Mouse (Mus musculus) adrenal gland, postnatal 14 days (tissue): ENCODE measurements around the gene Sfswap. TPM values are rescaled to one million over a fixed set of nuclear protein-coding genes. Genes with fewer than 3 reads are reported as not detected.

ENCODE experiments used
- DNase-seq: peaks from one replicate; pipeline ENCODE4 v3.0.0; 2021; ENCODE audit warnings: mixed read lengths
- total RNA-seq: library from RNA; stranded (reverse); gene quantifications from 2 replicates; pipeline ENCODE4 v1.2.3, GENCODE M21; 2021

The Sfswap gene
- total RNA-seq, 1 experiment from 2014 or later: 57.9 TPM

- no peak for DNase-seq
These were observed 28.6 kb downstream of the Sfswap start for GRCm38 (mm10) chr5:129529571-129529970.

- peak; percentile 76 for DNase-seq
These were observed 32.7 kb downstream of the Sfswap start for GRCm38 (mm10) chr5:129533731-129534130.

GRCm38 (mm10) chr5:129534500-129534899 is 33.5 kb downstream of the Sfswap start:
- DNase-seq: no peak

- DNase-seq: no peak
These were observed 34.0 kb downstream of the Sfswap start for GRCm38 (mm10) chr5:129535021-129535420.

- DNase-seq: no peak
These were observed 34.4 kb downstream of the Sfswap start for GRCm38 (mm10) chr5:129535431-129535830.

GRCm38 (mm10) chr5:129538826-129539225 is 37.8 kb downstream of the Sfswap start:
- DNase-seq: no peak

GRCm38 (mm10) chr5:129542236-129542635 is 41.2 kb downstream of the Sfswap start:
- DNase-seq: no peak

- DNase-seq: no peak
These were observed 44.8 kb downstream of the Sfswap start for GRCm38 (mm10) chr5:129545787-129546186.

- DNase-seq: no peak
These were observed 48.7 kb downstream of the Sfswap start for GRCm38 (mm10) chr5:129549716-129550115.

GRCm38 (mm10) chr5:129550790-129551189 is 49.8 kb downstream of the Sfswap start:
- DNase-seq: no peak

- no peak for DNase-seq
These were observed 51.0 kb downstream of the Sfswap start for GRCm38 (mm10) chr5:129551991-129552390.

GRCm38 (mm10) chr5:129553642-129554041 is 52.6 kb downstream of the Sfswap start:
- DNase-seq: no peak

GRCm38 (mm10) chr5:129558591-129558990 is 57.6 kb downstream of the Sfswap start:
- DNase-seq: no peak

GRCm38 (mm10) chr5:129559283-129559682 is 58.3 kb downstream of the Sfswap start:
- DNase-seq: no peak

GRCm38 (mm10) chr5:129562342-129562741 is 61.3 kb downstream of the Sfswap start:
- no peak for DNase-seq

- DNase-seq: no peak
These were observed 67.6 kb downstream of the Sfswap start for GRCm38 (mm10) chr5:129568596-129568995.

GRCm38 (mm10) chr5:129578201-129578600 is 77.2 kb downstream of the Sfswap start:
- no peak for DNase-seq

GRCm38 (mm10) chr5:129580046-129580445 is 79.0 kb downstream of the Sfswap start:
- no peak for DNase-seq

- DNase-seq: no peak
These were observed 79.6 kb downstream of the Sfswap start for GRCm38 (mm10) chr5:129580572-129580971.

GRCm38 (mm10) chr5:129581015-129581414 is 80.0 kb downstream of the Sfswap start:
- no peak for DNase-seq

GRCm38 (mm10) chr5:129583331-129583730 is 82.3 kb downstream of the Sfswap start:
- no peak for DNase-seq

GRCm38 (mm10) chr5:129583761-129584582 is 83.0 kb downstream of the Sfswap start, which contains the start of gene Mmp17:
Gene Mmp17, plus strand, starts transcription at chr5:129584169.
- peak; percentile 92 for DNase-seq

GRCm38 (mm10) chr5:129584583-129585541 is 83.8 kb downstream of the Sfswap start:
- DNase-seq: peak; percentile 36
